Mouse (Mus musculus): ENCODE results near the gene Phf21a. TPM values are rescaled to one million over a fixed set of nuclear protein-coding genes. Genes with fewer than 3 reads are reported as not detected.

Phf21a gene
- polyA plus RNA-seq, 1 experiment, result 7.1 TPM

DNA sequence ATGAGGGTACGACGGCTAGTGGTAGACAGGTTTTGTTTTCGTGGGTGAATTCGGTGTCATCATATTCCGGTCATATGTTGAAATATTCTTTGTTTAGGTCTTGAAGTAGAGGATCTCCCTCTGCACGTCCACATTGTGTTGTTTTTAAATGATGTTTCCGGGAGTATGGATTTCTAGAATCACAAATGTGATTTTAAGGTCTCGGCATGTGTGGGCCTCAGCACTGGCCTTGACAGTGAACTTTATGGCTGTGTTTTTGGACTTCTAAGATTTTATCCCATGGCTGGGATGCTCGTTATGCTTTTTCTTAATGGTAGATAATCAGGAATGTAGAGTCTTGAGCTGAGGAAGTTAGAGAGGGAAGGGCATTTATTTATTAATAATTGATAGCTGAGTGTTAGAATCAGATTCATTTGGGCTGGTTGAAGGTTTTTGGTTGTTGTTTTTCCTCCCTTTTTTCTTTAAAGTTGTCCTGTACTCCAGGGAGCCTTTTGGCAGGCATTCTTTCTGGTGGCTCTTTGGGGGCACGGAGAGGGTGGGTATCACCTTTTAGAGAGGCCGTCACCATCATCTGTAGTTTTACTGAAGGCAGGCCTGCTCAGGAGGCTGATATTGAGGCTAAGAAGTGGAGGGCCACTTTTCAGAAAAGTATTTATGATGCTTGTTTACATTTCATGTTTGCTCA is 93.0 kb downstream of the Phf21a start:
- TF ChIP-seq GATA1 (IDR thresholded peaks at IDR 0.05; ENCODE audit: low read length), result no peak

DNA sequence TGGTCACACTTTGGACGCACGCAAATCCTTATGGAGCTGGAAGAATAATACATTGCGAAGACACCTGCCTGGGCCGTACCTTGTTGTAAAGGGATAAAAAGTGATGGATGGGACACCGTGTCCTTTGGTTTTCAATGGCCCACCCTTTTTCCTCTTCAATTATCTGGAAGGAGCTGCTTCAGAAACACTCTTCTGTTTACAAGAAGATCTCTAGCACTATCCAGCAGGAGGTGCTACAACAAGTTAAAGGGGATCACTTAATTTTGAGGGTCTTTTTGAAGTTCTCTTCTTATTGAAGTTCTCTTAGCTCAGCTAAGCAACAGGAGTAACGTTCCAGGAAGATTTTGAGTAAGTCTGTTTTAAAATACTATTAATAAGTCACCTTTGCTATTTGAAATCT is 94.1 kb downstream of the Phf21a start:
- TF ChIP-seq GATA1 (IDR thresholded peaks at IDR 0.05; ENCODE audit: low read length), result no peak

DNA sequence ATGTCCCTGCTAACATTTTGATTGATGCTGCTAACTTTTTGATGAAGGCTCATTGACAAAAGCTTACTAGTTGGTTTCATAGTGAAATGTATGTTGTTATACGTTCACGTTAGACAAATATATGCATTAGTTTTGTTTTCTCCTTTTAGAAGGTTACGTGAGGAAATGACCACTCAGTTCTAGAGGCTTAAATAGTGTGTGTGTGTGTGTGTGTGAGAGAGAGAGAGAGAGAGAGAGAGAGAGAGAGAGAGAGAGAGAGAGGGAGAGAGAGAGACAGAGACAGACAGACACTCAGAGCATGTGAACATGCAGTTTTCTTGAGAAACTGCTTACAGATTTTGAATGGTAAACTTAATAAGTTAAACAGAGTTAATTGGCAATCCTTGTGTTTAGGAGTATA is 95.8 kb downstream of the Phf21a start:
- no peak for TF ChIP-seq GATA1 (IDR thresholded peaks at IDR 0.05; ENCODE audit: low read length)

DNA sequence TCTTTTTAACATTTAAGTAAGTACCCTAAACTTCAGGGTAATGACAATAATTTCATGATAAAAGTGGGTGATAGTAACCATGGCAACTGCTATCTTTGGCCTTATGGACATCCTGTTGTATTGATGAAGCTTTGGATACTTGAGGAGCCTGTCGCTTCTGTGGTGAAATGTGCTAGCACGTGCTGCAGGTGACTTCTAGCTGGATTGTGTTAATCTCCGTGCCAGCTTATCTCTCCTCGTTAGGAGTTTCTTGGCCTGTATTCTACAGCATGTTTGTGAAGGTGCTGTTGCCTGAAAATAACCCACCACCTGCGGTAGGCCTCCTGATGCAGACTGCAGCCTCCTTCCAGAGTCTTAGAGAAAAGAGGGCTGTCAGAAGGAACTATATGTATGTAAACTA is 98.0 kb downstream of the Phf21a start:
- no peak for TF ChIP-seq GATA1 (IDR thresholded peaks at IDR 0.05; ENCODE audit: low read length)

DNA sequence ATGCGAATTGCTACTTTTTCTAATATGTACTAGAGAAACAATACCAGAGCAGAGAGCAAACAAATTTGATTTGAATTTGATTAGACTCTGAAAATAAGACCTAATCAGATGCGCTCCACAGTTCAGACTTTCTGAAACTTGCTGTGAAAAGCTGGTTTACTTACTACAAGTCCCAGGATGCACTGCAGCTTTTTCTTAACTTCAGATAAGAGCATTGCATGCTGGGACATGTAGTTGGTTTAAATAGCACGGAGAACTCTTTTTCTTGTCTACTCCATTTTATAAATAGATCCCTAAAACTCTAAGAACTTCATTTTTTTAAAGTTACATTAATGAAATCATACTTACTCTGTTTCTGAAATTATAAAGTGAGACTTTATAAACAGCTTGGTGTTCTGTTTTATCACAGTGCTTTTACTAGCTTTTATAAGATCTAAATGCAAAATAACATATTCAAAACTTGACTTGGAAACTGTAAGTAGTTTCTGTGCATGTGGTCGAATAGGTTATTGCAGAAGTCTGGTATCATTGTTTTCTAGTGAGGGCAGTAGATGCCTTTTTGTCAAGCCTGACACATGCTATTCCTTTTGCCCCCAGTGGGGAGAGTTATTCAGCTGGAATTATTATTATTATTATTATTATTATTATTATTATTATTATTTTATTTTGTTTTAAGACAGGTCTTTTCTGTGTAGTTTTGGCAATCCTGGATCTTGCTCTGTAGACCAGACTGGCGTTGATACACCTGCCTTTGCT is 99.1 kb downstream of the Phf21a start:
- TF ChIP-seq GATA1 (IDR thresholded peaks at IDR 0.05; ENCODE audit: low read length), result no peak

DNA sequence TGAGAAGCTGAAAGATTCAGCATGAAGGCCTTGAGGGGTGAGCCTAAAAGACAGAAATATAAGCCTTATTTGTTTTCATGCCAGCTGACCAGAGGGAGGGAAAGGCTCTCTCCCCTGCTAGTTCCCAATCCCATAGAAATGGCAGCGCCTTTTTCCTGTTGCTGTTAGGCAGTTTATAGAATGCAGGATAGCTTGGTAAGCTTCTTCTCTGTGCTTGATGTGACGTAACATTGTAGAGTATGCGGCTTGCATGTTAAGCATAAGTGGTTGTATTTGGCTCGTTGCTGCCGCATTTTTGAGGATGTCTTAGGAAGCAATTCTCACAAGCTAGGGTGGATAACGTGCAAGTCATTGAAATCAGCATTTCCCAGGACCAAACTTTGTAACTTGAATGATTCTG is 105.2 kb downstream of the Phf21a start:
- no peak for TF ChIP-seq GATA1 (IDR thresholded peaks at IDR 0.05; ENCODE audit: low read length)

DNA sequence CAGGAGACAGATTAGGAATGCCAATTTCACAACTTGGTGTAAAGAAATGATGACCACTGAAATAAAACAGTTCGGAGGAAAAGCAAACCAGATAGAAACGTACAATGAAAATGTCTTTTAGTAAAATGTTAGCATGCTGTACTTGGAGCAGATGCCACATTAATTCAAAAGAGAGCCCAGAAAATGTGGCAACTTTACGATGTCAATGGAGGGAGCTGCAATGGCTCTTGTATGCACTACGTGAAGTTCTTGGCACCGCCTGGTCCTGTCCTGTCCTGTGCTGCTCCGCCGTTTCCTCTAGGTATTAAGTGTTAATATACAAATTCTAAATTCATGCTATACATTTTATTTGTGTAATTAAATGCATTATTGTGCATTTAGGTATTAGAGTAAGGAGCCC is 105.8 kb downstream of the Phf21a start:
- TF ChIP-seq GATA1 (IDR thresholded peaks at IDR 0.05; ENCODE audit: low read length), result no peak

DNA sequence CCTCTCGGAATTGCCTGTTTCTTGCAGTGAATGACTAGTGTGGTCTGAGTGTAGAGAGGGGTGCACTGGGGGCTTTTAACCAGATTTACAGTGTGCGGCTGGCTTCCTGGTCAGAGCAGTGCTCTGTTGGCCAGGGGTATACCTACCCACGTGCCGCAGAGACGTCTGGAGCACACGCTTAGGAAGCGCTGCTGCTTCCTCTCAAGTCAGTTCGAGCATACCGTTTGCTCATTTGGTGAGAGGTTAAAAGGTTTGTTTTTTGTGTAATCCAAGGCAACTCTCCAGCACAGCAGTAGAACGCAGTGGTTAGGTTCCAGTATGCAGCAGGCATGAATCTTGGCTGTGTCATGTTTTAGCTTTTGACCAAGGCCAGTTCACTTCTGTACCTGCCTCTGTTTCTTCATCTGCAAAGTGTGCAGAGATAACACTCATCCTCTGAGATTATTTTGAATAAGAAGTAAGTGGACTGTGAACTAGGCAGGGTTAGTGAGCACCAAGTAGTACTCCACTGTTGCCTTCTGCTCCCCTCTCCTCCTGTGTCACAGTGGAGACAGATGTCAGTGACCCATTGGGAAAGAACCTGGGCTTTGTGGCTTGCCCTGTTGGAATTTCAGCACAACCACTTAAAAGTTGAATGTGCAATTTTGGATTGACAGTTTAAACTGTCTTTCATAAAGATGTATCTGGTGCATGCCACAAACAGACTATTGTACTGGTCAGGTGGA is 106.8 kb downstream of the Phf21a start:
- no peak for TF ChIP-seq GATA1 (IDR thresholded peaks at IDR 0.05; ENCODE audit: low read length)

DNA sequence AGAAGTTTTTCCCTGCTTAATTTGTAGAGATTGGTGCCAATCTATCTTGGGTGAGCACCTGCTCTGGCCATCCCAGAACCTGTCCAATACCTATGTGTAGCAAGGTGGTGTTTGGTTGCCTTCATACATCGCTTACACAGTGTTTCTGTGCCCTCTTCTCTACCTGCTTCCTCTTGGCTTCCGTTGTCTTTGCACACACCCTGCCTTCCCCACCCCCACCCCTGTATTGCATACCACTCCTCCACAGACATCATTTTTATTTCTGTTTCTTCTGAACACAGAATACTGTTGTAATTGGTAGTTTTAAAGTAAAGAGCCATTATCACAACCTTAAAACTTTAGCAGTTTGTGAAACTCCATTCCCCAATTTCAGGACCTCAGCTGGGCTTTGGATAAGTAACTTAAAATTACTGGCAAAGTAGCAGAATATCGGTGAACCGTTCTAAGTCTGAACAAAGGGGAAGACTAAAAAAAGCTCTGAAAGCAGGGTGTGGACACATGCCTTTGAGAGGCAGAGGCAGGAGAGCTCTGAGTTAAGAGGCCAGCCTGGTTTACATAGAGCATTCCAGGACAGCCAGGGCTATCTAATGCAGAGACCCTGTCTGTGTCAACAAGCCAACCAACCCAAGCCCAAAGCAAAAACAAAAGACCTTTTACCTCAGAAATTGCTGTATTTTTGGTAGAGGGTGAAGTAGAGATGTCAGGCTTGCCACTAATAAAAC is 109.6 kb downstream of the Phf21a start:
- no peak for TF ChIP-seq GATA1 (IDR thresholded peaks at IDR 0.05; ENCODE audit: low read length)

DNA sequence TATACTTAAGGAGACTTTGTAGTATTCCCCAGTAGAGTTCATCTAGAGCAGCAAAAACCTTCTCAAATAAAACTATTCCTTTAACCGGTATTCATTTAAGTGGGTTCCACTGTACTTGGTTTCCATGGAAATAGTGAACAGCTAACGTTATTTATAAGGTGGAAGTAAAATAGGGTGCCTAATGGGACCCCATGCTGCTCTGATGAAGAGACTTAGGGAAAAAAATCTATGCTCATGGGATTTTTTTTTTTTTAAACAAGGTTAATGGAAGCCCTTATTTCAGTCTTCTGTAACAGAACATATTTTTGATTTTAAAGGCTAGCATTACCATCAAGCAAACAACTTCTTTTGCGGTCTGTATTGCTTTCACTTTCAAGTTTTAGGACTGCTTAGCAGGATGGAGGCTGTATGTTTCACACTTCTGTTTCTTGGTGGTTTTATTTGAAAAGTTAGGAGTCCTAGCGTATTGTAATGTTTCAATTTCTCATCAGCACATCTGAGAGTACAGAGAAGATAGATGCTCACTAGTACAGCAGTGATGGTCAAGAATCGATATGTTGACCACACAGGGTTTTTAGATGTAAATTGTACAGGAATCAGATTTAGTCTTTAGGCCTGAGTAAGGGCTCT is 112.2 kb downstream of the Phf21a start:
- no peak for TF ChIP-seq GATA1 (IDR thresholded peaks at IDR 0.05; ENCODE audit: low read length)

DNA sequence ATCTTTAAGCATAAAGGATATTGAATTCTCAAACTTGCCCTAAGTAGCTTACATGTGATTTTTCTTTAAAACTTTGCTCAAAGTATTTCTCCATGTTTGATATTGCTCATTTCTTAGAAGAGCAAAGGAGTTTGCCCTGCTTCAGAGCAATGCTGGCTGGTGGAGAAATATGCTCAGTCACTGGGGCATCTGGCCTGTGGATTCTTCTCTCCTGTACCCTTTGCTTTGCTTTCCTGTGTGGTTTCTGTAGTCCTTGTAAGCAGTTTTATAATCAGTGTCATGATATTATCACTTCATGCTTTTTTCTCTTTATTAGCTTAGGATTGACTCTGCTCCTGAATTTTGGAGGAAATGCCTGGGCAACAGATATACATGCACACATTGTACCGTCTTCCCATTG is 117.5 kb downstream of the Phf21a start:
- no peak for TF ChIP-seq GATA1 (IDR thresholded peaks at IDR 0.05; ENCODE audit: low read length)

DNA sequence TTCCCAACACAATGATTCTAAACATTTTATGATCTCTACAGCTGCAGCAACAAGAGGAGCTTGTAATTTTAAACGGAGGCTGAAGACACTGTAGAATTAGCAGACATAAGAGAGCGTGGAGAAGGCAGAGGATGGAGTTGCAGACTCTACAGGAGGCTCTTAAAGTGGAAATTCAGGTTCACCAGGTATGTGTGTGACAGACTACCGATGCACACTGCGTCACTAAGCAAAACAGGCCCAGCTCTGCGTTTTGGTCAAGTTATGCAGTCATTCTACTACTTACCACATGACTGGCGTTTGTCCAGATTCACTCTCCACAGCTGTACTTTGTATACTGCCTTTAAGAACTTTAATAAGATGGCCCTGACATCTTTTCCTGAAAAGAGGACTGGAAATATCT is 128.5 kb downstream of the Phf21a start:
- TF ChIP-seq GATA1 (IDR thresholded peaks at IDR 0.05; ENCODE audit: low read length), result no peak

DNA sequence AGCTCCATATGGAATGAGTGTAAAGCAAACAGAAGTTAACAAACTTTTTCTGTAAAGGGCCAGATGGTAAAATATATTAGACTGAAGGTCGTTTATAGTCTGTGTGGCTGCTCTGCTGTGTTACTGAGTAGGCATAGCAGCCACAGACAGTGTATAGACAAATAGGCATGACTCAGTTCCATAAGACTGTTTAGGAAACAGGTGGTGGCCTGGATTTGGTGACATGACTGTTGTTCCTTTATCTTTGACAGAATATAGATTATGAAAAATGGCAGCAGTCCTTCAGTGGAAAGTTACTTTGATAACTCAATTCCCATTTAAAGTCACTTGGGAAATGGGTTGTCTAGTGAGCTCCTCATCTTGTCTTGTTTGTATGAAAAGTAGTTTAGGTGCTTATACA is 132.7 kb downstream of the Phf21a start:
- TF ChIP-seq GATA1 (IDR thresholded peaks at IDR 0.05; ENCODE audit: low read length), result no peak

DNA sequence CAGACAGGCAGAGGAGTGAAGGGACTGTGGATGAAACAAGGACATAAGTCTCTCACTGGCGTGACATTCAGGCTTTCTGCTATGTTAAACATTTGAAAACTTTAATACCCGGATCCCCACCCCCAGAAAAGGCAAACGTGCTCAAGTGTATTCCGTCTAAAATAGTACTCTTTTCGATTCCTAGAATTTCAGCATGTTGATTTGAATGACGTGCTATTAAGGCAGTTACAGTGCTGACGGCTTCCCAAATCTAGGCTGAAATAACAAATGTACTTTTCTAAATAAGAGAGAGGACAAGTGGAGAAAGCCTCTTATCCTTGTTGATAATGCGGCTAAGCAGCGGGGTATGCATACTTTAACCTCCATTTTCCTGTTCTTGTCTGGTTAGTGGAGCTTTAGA is 137.1 kb downstream of the Phf21a start:
- no peak for TF ChIP-seq GATA1 (IDR thresholded peaks at IDR 0.05; ENCODE audit: low read length)

DNA sequence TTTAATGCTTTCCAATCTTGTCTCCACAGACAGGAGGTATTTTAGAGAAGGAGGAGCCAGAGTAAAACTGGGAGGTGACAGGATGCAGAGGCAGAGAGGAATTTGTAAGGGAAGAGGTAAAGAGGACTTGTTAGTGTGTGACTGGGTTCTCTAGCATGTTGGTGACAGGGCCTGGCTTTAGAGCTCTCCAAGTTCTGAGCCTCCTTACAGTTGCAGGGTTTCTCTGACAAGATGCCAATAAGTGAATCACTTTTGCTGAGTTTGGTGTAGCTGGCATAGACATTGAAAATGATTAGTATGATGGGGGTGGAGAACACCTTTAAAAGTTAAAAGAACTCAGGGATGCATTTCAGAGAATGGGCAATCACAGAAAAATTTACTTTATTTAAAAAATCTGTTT is 138.8 kb downstream of the Phf21a start:
- no peak for TF ChIP-seq GATA1 (IDR thresholded peaks at IDR 0.05; ENCODE audit: low read length)
